Mouse (Mus musculus): ENCODE measurements around the gene Srrm3. TPM values are rescaled to one million over a fixed set of nuclear protein-coding genes. Genes with fewer than 3 reads are reported as not detected.
A peak's percentile ranks its signal among the peaks of the same experiment; 100 is the strongest.

Srrm3 gene
- 0.35 and 0.57 TPM in 2 replicates for polyA plus RNA-seq (2015; fragmentation: Nextera tagmentation; extraction: Ambion mirVana)

- Histone ChIP-seq H3K27me3 (ENCODE audit: control insufficient read depth, insufficient read depth, low read depth, low read length) (no peaks in the 10 kb centered on the region), H3K4me2 (ENCODE audit: low read depth, low read length) (no peak within 1 kb of the TSS), H3K4me3 (ENCODE audit: low read length) (no peak within 1 kb of the TSS), H3K9me3 (ENCODE audit: control insufficient read depth, low read length) (no peaks in the 10 kb centered on the region), H3K27ac (ENCODE audit: low read length) (no peak within 1 kb of the TSS), H3K9ac (ENCODE audit: low read length) (no peak within 1 kb of the TSS), H3K4me1 (replicated peaks; ENCODE audit: control insufficient read depth, insufficient read depth, low read length) (no peaks in the 10 kb centered on the region; the same call in 1 of the 2 replicates), H3K36me3 (ENCODE audit: control insufficient read depth, insufficient read depth, low read length) (no peaks in the 10 kb centered on the region)
- 5% methylated on average over 29 of the region's 29 CpGs for WGBS
- peak; percentile 52 for ATAC-seq (ENCODE audit: low read depth)
Measured at GRCm38 (mm10) chr5:135806555-135807262, at the start of gene Srrm3. TSS of gene Srrm3 (plus strand) at chr5:135806890.

GRCm38 (mm10) chr5:135761881-135762280 lies 44.8 kb upstream of the Srrm3 start:
- Histone ChIP-seq H3K4me1 (replicated peaks; ENCODE audit: control insufficient read depth, insufficient read depth, low read length) (no peaks in the 10 kb centered on the region), H3K4me2 (ENCODE audit: low read depth, low read length) (no peak overlapping the region), H3K4me3 (ENCODE audit: low read length) (no peak overlapping the region), H3K9me3 (ENCODE audit: control insufficient read depth, low read length) (no peaks in the 10 kb centered on the region), H3K36me3 (ENCODE audit: control insufficient read depth, insufficient read depth, low read length) (no peaks in the 10 kb centered on the region), H3K27ac (ENCODE audit: low read length) (no peak overlapping the region), H3K9ac (ENCODE audit: low read length) (no peak overlapping the region), H3K27me3 (ENCODE audit: control insufficient read depth, insufficient read depth, low read depth, low read length) (no peaks in the 10 kb centered on the region)
- 55% methylated on average over 3 of the region's 3 CpGs for WGBS
- ATAC-seq (ENCODE audit: low read depth): no peak

- whole genome bisulfite sequencing: 3% methylated on average over 7 of the region's 7 CpGs
- H3K27ac ChIP-seq (ENCODE audit: low read length): no peak overlapping the region
- H3K4me2 ChIP-seq (ENCODE audit: low read depth, low read length): no peak overlapping the region
- H3K4me3 ChIP-seq (ENCODE audit: low read length): no peak overlapping the region
- no peaks in the 10 kb centered on the region for H3K4me1 ChIP-seq (replicated peaks; ENCODE audit: control insufficient read depth, insufficient read depth, low read length)
- ATAC-seq (ENCODE audit: low read depth): no peak
- no peaks in the 10 kb centered on the region for H3K27me3 ChIP-seq (ENCODE audit: control insufficient read depth, insufficient read depth, low read depth, low read length)
- no peak overlapping the region for H3K9ac ChIP-seq (ENCODE audit: low read length)
- no peaks in the 10 kb centered on the region for H3K36me3 ChIP-seq (ENCODE audit: control insufficient read depth, insufficient read depth, low read length)
- no peaks in the 10 kb centered on the region for H3K9me3 ChIP-seq (ENCODE audit: control insufficient read depth, low read length)
Measured at GRCm38 (mm10) chr5:135763526-135763925, 43.2 kb upstream of the Srrm3 start.

GRCm38 (mm10) chr5:135764971-135765370 lies 41.7 kb upstream of the Srrm3 start:
- Histone ChIP-seq H3K27ac (ENCODE audit: low read length) (no peak overlapping the region), H3K36me3 (ENCODE audit: control insufficient read depth, insufficient read depth, low read length) (no peaks in the 10 kb centered on the region), H3K27me3 (ENCODE audit: control insufficient read depth, insufficient read depth, low read depth, low read length) (no peaks in the 10 kb centered on the region), H3K4me2 (ENCODE audit: low read depth, low read length) (no peak overlapping the region), H3K9me3 (ENCODE audit: control insufficient read depth, low read length) (no peaks in the 10 kb centered on the region), H3K9ac (ENCODE audit: low read length) (no peak overlapping the region), H3K4me1 (replicated peaks; ENCODE audit: control insufficient read depth, insufficient read depth, low read length) (no peaks in the 10 kb centered on the region), H3K4me3 (ENCODE audit: low read length) (no peak overlapping the region)
- no peak for ATAC-seq (ENCODE audit: low read depth)
- WGBS: 45% methylated on average over 3 of the region's 3 CpGs

GRCm38 (mm10) chr5:135772519-135772918 lies 34.2 kb upstream of the Srrm3 start:
- Histone ChIP-seq H3K9me3 (ENCODE audit: control insufficient read depth, low read length) (no peaks in the 10 kb centered on the region), H3K4me3 (ENCODE audit: low read length) (no peak overlapping the region), H3K9ac (ENCODE audit: low read length) (no peak overlapping the region), H3K27me3 (ENCODE audit: control insufficient read depth, insufficient read depth, low read depth, low read length) (no peaks in the 10 kb centered on the region), H3K27ac (ENCODE audit: low read length) (no peak overlapping the region), H3K36me3 (ENCODE audit: control insufficient read depth, insufficient read depth, low read length) (no peaks in the 10 kb centered on the region), H3K4me1 (replicated peaks; ENCODE audit: control insufficient read depth, insufficient read depth, low read length) (peaks cover 2% of the 10 kb centered on the region; the same call in 1 of the 2 replicates), H3K4me2 (ENCODE audit: low read depth, low read length) (no peak overlapping the region)
- WGBS: 27% methylated on average over 3 of the region's 3 CpGs
- ATAC-seq (ENCODE audit: low read depth): no peak

GRCm38 (mm10) chr5:135776546-135776945 lies 30.1 kb upstream of the Srrm3 start:
- WGBS: 72% methylated on average over 4 of the region's 4 CpGs
- Histone ChIP-seq H3K27me3 (ENCODE audit: control insufficient read depth, insufficient read depth, low read depth, low read length) (no peaks in the 10 kb centered on the region), H3K9ac (ENCODE audit: low read length) (no peak overlapping the region), H3K27ac (ENCODE audit: low read length) (no peak overlapping the region), H3K9me3 (ENCODE audit: control insufficient read depth, low read length) (no peaks in the 10 kb centered on the region), H3K4me3 (ENCODE audit: low read length) (no peak overlapping the region), H3K36me3 (ENCODE audit: control insufficient read depth, insufficient read depth, low read length) (no peaks in the 10 kb centered on the region), H3K4me2 (ENCODE audit: low read depth, low read length) (no peak overlapping the region), H3K4me1 (replicated peaks; ENCODE audit: control insufficient read depth, insufficient read depth, low read length) (peaks cover 15% of the 10 kb centered on the region)
- no peak for ATAC-seq (ENCODE audit: low read depth)

GRCm38 (mm10) chr5:135777796-135778470 lies 28.8 kb upstream of the Srrm3 start, which contains the start of gene Styxl1:
TSS of gene Styxl1 (minus strand) at chr5:135778385.
- under 1% methylated on average over 45 of the region's 45 CpGs for WGBS
- Histone ChIP-seq H3K9me3 (ENCODE audit: control insufficient read depth, low read length) (no peaks in the 10 kb centered on the region), H3K4me3 (ENCODE audit: low read length) (peak within 1 kb of the TSS; percentile 96), H3K36me3 (ENCODE audit: control insufficient read depth, insufficient read depth, low read length) (peaks cover 4% of the 10 kb centered on the region; the same call in 1 of the 2 replicates), H3K4me1 (replicated peaks; ENCODE audit: control insufficient read depth, insufficient read depth, low read length) (peaks cover 15% of the 10 kb centered on the region), H3K9ac (ENCODE audit: low read length) (peak within 1 kb of the TSS; percentile 97), H3K27ac (ENCODE audit: low read length) (peak within 1 kb of the TSS; percentile 93), H3K4me2 (ENCODE audit: low read depth, low read length) (peak within 1 kb of the TSS; percentile 72), H3K27me3 (ENCODE audit: control insufficient read depth, insufficient read depth, low read depth, low read length) (no peaks in the 10 kb centered on the region)
- peak; percentile 22 for ATAC-seq (ENCODE audit: low read depth)

GRCm38 (mm10) chr5:135778471-135779445 lies 27.9 kb upstream of the Srrm3 start, which contains the start of gene Mdh2:
TSS of gene Mdh2 (plus strand) at chr5:135778480.
- Histone ChIP-seq H3K9me3 (ENCODE audit: control insufficient read depth, low read length) (no peaks in the 10 kb centered on the region), H3K27me3 (ENCODE audit: control insufficient read depth, insufficient read depth, low read depth, low read length) (no peaks in the 10 kb centered on the region), H3K4me3 (ENCODE audit: low read length) (peak within 1 kb of the TSS; percentile 96), H3K27ac (ENCODE audit: low read length) (peak within 1 kb of the TSS; percentile 93), H3K4me2 (ENCODE audit: low read depth, low read length) (peak within 1 kb of the TSS; percentile 72), H3K4me1 (replicated peaks; ENCODE audit: control insufficient read depth, insufficient read depth, low read length) (peaks cover 15% of the 10 kb centered on the region), H3K36me3 (ENCODE audit: control insufficient read depth, insufficient read depth, low read length) (peaks cover 10% of the 10 kb centered on the region), H3K9ac (ENCODE audit: low read length) (peak within 1 kb of the TSS; percentile 97)
- WGBS: under 1% methylated on average over 68 of the region's 70 CpGs
- ATAC-seq (ENCODE audit: low read depth): peak; percentile 98
